Mouse (Mus musculus) heart, adult 18-20 months (tissue): ENCODE results near the gene Mybph. TPM values are rescaled to one million over a fixed set of nuclear protein-coding genes. Genes with fewer than 3 reads are reported as not detected.

Source experiments
- DNase-seq, 2 experiments: peaks; one replicate each; pipeline ENCODE4 v3.0.0; 2021 to 2022; ENCODE audit warnings: mixed read lengths in 1 of 2
- long read RNA-seq, 2 experiments: library from polyadenylated mRNA; stranded (forward); transcript quantifications; one replicate each; pipeline ENCODE4 v2.0.0; 2021
- total RNA-seq, 2 experiments: library from RNA; stranded (reverse); gene quantifications; 2 replicates each; pipeline ENCODE4 v1.2.3; 2021

The Mybph gene
- total RNA-seq: not detected
- long read RNA-seq, experiment 1: 0 reads
- long read RNA-seq, experiment 2: 0 reads

DNA sequence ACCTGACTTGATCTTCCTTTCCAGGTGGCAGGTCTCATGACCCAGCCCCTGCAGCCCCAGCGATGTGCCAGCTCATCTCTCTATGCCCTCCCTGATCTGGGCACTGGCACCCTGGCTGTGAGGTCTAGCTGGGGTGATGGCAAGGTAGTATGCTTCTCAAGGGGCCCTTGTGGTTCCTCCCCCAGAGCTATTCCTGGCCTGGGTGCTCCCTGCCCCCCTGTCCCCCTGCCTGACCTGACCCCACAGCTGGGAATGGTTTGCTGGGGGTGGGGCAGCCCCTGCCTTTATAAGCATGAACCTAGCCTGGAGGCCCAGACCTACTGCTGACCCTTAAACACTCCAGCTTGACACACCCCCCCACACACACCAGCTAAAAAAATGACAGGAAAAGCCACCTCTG, at the start of gene Mybph:
Mybph (plus strand) TSS at position 323 of the 400 bp plus-strand sequence.
- no peak for DNase-seq

DNA sequence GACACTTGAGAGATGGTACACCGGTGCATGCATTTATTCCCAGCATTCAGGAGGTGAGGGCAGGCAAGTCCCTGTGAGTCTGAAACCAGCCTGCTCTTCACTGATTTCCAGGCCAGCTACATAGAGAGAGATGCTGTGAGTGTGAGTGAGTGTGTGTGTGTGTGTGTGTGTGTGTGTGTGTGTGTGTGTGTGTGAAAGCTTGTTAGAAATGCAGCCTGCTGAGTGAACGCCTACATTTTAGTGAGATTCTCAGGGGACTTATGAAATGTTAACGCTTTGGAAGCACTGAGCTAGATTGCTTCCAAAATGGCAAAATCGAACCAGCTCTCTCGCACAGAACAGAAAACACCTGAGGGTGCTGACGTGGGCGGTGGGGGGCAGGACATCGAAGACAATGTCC, 47.2 kb upstream of the Mybph start:
- no peak for DNase-seq

DNA sequence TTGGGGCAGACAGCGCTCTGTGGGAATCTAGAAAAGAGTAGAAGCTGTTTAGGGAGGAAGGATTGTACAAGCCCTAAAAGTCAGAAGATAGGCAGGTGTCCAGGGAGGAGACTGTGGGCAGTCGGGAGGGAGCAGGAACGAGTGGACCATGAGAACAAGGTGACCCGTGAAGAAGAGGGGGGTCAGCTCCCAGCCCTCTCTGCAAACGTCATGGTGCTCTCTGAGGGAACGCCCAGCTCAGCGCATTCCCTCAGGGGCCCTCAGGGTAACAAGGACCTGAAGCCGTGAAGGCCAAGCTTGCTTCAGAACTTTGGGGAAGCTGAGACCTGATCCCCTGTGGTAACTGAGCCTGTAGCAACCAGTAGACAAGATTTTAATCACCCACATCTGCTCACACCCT, 43.2 kb upstream of the Mybph start:
- no peak for DNase-seq

GRCm38 (mm10) chr1:134150745-134151144, 42.5 kb upstream of the Mybph start:
- DNase-seq: no peak

GRCm38 (mm10) chr1:134151655-134152412, 41.4 kb upstream of the Mybph start:
- DNase-seq: peak; percentile 78 to 91

- no peak for DNase-seq
Measured at GRCm38 (mm10) chr1:134152626-134153590, 40.3 kb upstream of the Mybph start.

DNA sequence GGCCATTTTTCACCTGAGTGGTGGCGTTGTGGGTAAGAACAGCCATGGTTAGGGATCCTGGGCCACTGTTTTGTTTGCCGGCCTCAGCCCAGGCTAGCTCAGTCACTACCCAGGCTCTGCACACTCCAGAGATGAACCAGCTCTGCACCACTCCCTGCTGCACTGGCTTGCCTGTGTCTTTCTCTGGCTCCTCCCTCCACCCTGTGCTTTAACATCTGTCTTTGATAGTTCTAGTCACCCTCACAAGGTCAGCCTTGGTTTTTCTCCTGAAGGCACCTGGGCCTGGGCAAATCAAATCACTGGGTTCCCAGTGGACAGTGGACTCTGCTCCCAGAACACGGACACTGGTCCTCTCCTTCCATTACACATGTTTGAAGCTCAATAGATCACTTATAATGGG, 39.1 kb upstream of the Mybph start:
- DNase-seq: no peak

DNA sequence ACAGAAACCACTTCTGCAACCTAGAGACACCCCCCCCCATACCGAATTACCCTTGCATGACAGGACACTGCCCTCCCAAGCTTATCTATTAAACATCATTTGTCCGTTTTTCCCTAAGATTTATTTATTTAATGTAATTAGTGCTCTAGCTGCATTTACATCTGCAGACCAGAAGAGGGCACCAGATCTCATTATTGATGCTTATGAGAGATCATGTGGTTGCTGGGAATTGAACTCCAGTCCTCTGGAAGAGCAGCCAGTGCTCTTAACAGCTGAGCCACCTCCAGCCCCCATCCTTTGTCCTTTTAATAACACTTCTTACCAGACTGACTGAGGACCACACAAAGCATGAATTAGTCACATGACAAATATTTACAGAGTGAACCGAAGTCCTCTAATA, 38.6 kb upstream of the Mybph start:
- DNase-seq: no peak

- no peak for DNase-seq
Measured at GRCm38 (mm10) chr1:134160404-134160803, 32.8 kb upstream of the Mybph start.

DNA sequence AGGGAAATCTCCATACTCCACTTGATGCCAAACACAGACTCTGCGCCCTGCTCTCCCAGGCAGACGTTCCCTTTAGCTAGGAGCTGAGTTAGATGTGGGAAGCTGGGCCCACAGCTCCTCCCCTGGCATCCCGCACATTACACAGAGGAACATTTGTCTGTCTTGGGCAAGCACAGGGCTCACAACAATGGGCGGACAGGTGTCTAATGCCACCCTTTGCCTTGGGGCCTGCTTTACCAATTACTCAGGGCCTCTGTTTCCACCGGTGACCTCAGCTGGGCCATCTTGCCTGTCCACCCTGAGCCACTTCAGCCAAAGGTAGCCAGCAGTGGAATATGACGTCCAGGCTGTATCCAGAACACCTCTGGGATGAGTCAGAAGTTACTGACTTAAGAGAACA, 31.8 kb upstream of the Mybph start:
- DNase-seq: no peak

GRCm38 (mm10) chr1:134162510-134163225, 30.6 kb upstream of the Mybph start:
- DNase-seq: no peak

DNA sequence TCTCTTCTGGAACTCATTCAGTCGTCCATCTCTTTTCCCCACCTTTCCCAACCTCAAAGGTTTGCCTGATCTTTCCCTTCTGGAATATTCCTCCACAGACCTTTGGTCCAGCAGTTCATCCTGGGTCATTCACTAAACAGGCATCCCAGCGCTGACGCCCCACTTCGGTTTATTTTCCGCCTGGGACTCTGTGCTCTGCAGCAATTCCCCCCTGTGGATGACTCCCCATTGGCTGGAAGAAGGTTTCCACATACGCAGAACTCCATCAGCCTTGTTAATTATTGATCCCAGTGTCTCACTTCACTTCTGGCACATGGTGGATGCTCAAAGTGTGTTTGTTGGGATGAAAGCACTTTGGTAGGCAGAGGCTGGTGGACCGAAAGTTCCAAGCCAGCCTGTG, 29.8 kb upstream of the Mybph start:
- DNase-seq: no peak

GRCm38 (mm10) chr1:134164454-134164853, 28.8 kb upstream of the Mybph start:
- DNase-seq: peak; percentile 30 to 31

DNA sequence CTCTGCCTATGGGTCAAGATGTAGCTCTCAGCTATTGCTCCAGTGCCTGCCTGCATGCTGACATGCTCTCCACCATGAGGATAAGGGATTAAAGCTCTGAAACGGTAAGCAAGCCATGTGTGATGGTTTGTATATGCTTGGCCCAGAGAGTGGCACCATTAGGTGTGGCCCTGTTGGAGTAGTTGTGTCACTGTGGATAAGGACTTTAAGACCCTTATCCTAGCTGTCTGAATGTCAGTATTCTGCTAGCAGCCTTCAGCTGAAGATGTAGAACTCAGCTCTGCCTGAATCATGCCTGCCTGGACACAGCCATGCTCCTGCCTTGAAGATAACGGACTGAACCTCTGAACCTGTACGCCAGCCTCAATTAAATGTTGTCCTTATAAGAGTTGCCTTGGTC, 26.7 kb upstream of the Mybph start:
- no peak for DNase-seq

DNA sequence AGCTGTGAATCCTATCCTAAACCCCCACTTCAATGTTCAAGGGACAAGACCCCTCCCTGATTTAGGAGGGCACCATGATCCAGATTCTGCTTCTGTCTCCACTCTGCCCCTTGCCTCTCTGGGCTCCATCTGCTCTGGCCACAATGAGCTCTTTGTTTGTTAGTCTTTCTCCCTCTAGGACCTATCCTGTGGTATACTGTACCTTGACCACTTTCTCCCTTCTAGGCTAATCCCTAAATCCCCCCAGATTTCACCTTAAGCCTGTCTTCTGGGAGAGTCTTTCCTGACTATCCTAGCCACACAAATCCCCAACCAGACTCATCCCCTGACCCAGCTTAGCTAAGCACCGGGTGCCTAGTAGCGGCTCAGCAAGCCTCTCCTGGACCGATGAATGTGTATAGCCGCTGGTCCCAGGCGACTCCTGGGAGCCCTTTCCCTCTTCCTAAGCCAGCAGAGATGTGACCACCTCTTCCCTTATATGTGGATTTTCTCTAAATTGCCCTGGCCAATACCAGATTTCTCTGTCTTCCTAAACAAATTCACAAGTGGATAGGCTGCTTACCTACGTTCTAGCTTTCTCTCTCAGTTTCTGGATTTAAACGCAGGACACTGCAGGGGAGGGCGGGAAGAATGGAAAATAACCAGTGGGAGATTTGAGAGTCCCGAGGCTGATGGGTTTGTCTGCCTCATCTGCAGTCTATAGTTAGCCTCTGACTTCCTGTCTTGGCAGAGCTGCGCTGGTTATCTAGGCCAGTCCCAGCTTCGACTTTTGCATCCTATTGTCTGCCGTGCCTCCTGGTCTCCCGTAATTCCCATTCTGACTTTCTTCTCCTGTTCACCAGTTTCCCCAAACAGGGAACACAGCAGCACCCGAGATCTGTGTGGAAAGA, 25.6 kb upstream of the Mybph start:
- peak; percentile 38 to 48 for DNase-seq

DNA sequence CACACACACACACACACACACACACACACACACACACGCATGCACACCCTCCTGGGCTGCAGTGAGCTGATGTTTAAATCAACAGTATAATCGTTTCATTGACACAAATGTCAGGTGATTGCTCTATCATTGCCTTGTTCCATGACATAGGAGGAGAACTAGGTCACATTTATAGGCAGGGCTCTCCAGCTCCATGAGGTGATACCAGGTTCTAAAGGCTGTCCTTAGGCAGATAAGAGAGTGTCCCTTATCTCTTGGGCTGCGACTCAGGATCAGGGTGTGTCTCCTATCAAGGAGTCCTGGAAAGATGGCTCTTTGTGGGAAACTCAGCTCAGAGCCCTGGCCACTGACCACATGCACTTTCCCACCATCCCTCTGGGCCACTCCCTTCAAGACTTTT, 24.7 kb upstream of the Mybph start:
- DNase-seq: no peak

- no peak for DNase-seq
Measured at GRCm38 (mm10) chr1:134168985-134169697, 24.1 kb upstream of the Mybph start.

GRCm38 (mm10) chr1:134173081-134173480, 20.2 kb upstream of the Mybph start:
- DNase-seq: no peak

- no peak for DNase-seq
Measured at GRCm38 (mm10) chr1:134177976-134178375, 15.3 kb upstream of the Mybph start.

DNA sequence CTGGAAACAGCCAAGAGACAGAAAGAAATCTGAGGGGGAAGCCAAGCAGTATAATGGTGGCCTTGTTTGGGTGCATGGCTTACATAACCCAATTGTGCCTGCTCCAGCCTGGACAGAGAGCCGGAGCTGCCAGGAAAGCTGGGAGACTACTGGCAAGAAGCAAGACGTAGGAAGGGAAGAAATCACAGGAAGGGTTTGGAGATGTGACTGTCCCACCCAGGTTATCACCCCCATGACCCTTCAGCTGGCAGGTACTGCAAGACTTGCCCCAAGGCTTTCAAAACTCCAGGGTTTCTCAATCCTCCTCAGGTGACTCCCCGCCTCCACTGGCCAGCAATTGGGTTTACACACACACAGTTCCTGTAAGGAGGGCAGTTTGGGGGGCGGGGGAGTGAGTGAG, 11.2 kb upstream of the Mybph start, which contains the start of gene Chil1:
Chil1 (plus strand) TSS at position 152 of the 400 bp plus-strand sequence.
- DNase-seq: peak; percentile 43 to 47

DNA sequence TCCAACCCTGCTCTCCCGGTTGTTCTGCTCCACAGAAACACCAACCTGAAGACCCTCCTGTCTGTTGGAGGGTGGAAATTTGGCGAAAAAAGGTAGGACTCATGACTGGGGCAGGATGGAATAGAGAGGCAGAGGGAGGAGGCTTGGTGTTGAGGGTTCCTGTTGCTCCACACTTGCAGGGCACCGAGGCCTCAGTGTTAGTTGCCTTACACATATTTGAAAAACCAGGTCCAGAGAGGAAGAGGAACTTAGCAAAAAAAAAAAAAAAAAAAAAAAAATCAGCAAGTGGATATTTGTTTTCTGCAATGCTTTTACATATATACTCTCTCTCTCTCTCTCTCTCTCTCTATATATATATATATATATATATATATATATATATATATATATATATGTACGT, 9.2 kb upstream of the Mybph start:
- DNase-seq: no peak
